ENCODE assay signal across 9 mouse cellular contexts in genomic region chr3:21524426-21524937, GRCm38 (mm10).
A peak's percentile ranks its signal among the peaks of the same experiment; 100 is the strongest.
DNase-seq lines count a peak whose midpoint lies in the region; ATAC-seq lines count a peak whose summit lies in the region.
"Had no signal": no experiment of that assay in that cellular context is flagged by ENCODE, and none has a peak within 500 bp of the region (broad histone marks: within the 10 kb centered on the region; RNA-seq: fewer than 3 reads in every experiment).

No protein-coding gene starts in this region.

- H3K36me3 ChIP-seq in forebrain, embryonic 15.5 days = no peaks in the 10 kb centered on the region
- no peaks in the 10 kb centered on the region for H3K36me3 ChIP-seq in midbrain, embryonic 14.5 days (ENCODE audit: control insufficient read depth, insufficient read depth, low read length)

- no peak overlapping the region for H3K4me2 ChIP-seq in forebrain, embryonic 15.5 days (replicated peaks)
- H3K4me2 ChIP-seq in midbrain, embryonic 14.5 days (ENCODE audit: low read length) = no peak overlapping the region

- H3K27ac ChIP-seq in forebrain, embryonic 15.5 days (replicated peaks) = peak overlapping the region; percentile 39
- H3K27ac ChIP-seq in midbrain, embryonic 14.5 days (replicated peaks; ENCODE audit: low read depth, low read length) = peak overlapping the region; percentile 60; the same call in 1 of the 2 replicates

- no peaks in the 10 kb centered on the region; the same call in 1 of the 2 replicates for H3K9me3 ChIP-seq in forebrain, embryonic 15.5 days
- H3K9me3 ChIP-seq in midbrain, embryonic 14.5 days (ENCODE audit: control insufficient read depth, low read length) = no peaks in the 10 kb centered on the region

- WGBS in forebrain, embryonic 15.5 days = 5% methylated on average over 1 of the region's 1 CpGs
- 5% methylated on average over 1 of the region's 1 CpGs for WGBS in midbrain, embryonic 14.5 days

- H3K9ac ChIP-seq in forebrain, embryonic 15.5 days (replicated peaks) = no peak overlapping the region
- H3K9ac ChIP-seq in midbrain, embryonic 14.5 days (replicated peaks; ENCODE audit: low read length) = no peak overlapping the region

- no peaks in the 10 kb centered on the region for H3K27me3 ChIP-seq in forebrain, embryonic 15.5 days
- no peaks in the 10 kb centered on the region for H3K27me3 ChIP-seq in midbrain, embryonic 14.5 days (ENCODE audit: control insufficient read depth, insufficient read depth, low read length)

- ATAC-seq in frontal cortex, adult (ENCODE audit: low TSS enrichment) = peak; percentile 80
- ATAC-seq in forebrain, embryonic 15.5 days (replicated peaks) = peak; percentile 84
- ATAC-seq in midbrain, embryonic 14.5 days (ENCODE audit: low FRiP score, low TSS enrichment) = peak; percentile 81

- H3K4me3 ChIP-seq in forebrain, embryonic 15.5 days = no peak overlapping the region
- no peak overlapping the region for H3K4me3 ChIP-seq in midbrain, embryonic 14.5 days (replicated peaks; ENCODE audit: low read depth, low read length)

- DNase-seq in frontal cortex, postnatal 25 days (ENCODE audit: low spot score in 2 of 2) = no peak
- DNase-seq in heart, postnatal 14 days = peak; percentile 24 to 39
- peak; percentile 79 for DNase-seq in midbrain, embryonic 14.5 days
- DNase-seq in thymus, adult 18-20 months = no peak
- DNase-seq in thymus, postnatal 0 days (ENCODE audit: low spot score) = no peak
- no peak for DNase-seq in thymus, postnatal 25 days
- DNase-seq: kidney, postnatal 25 days had no signal

- intact Hi-C loops in heart, postnatal 14 days (cut with DNase I) = no loop called here

- H3K4me1 ChIP-seq in forebrain, embryonic 15.5 days = peaks cover 10% of the 10 kb centered on the region
- peaks cover 10% of the 10 kb centered on the region for H3K4me1 ChIP-seq in midbrain, embryonic 14.5 days (ENCODE audit: control insufficient read depth, insufficient read depth, low read length)

Comparison
In these comparisons a context has a peak if more than half of its experiments do, and no peak if none do; other contexts are left out.
1. DNase-seq: peak in heart, postnatal 14 days (2 of 2) and midbrain, embryonic 14.5 days (single experiment); none in frontal cortex, postnatal 25 days (0 of 2), thymus, adult 18-20 months (0 of 2), thymus, postnatal 0 days (single experiment) and thymus, postnatal 25 days (single experiment).
2. Peak in every context shown above with its lines, with median percentiles within 50 percentile points of each other: ATAC-seq.